Mouse (Mus musculus) yolk sac, embryonic 10.5 days (tissue): ENCODE measurements around the gene Trim40.

Experiments
- DNase-seq: peaks from one replicate; pipeline ENCODE4 v3.0.0-alpha.2; 2017; ENCODE audit warnings: low spot score

The Trim40 gene

GRCm38 (mm10) chr17:36839931-36840330, 50.0 kb downstream of the Trim40 start:
- no peak for DNase-seq

- no peak for DNase-seq
Observed at GRCm38 (mm10) chr17:36839001-36839400, 50.9 kb downstream of the Trim40 start.

- DNase-seq: peak; percentile 99
Observed at GRCm38 (mm10) chr17:36836874-36837647, 52.9 kb downstream of the Trim40 start, which contains the start of gene Trim26. Gene Trim26 (plus strand): TSS chr17:36837134.

- DNase-seq: no peak
Observed at GRCm38 (mm10) chr17:36836427-36836812, 53.5 kb downstream of the Trim40 start.

GRCm38 (mm10) chr17:36835591-36836426, 54.1 kb downstream of the Trim40 start:
- peak; percentile 79 for DNase-seq

- no peak for DNase-seq
Observed at GRCm38 (mm10) chr17:36832694-36833093, 57.2 kb downstream of the Trim40 start.
